ENCODE assay signal across 8 mouse cellular contexts in genomic region chr16:24176057-24176456, GRCm38 (mm10).
A peak's percentile ranks its signal among the peaks of the same experiment; 100 is the strongest.
DNase-seq lines count a peak whose midpoint lies in the region; ATAC-seq and TF ChIP-seq lines count a peak whose summit lies in the region.
"Had no signal": no experiment of that assay in that cellular context is flagged by ENCODE, and none has a peak within 500 bp of the region (broad histone marks: within the 10 kb centered on the region; RNA-seq: fewer than 3 reads in every experiment).

No protein-coding gene starts in this region.

- H3K4me1 ChIP-seq in hindbrain, postnatal 0 days (ENCODE audit: insufficient read depth, low read length) = no peaks in the 10 kb centered on the region
- H3K4me1 ChIP-seq in hindbrain, embryonic 11.5 days (replicated peaks; ENCODE audit: control insufficient read depth, insufficient read depth, low read length) = no peaks in the 10 kb centered on the region
- H3K4me1 ChIP-seq in intestine, embryonic 16.5 days (ENCODE audit: control insufficient read depth, insufficient read depth, low read length) = no peaks in the 10 kb centered on the region

- H3K36me3 ChIP-seq in hindbrain, postnatal 0 days (ENCODE audit: insufficient read depth, low read length) = no peaks in the 10 kb centered on the region
- no peaks in the 10 kb centered on the region for H3K36me3 ChIP-seq in hindbrain, embryonic 11.5 days (ENCODE audit: control insufficient read depth, insufficient read depth, low read length)
- no peaks in the 10 kb centered on the region for H3K36me3 ChIP-seq in intestine, embryonic 16.5 days (ENCODE audit: control insufficient read depth, insufficient read depth, low read length)

- no peak for TF ChIP-seq CTCF in hindbrain, postnatal 0 days (IDR thresholded peaks at IDR 0.05; ENCODE audit: low read depth)

- H3K9me3 ChIP-seq in hindbrain, postnatal 0 days (ENCODE audit: low read length) = no peaks in the 10 kb centered on the region
- H3K9me3 ChIP-seq in hindbrain, embryonic 11.5 days (ENCODE audit: control insufficient read depth, low read length) = no peaks in the 10 kb centered on the region
- no peaks in the 10 kb centered on the region for H3K9me3 ChIP-seq in intestine, embryonic 16.5 days (ENCODE audit: control insufficient read depth, low read length)

- H3K27ac ChIP-seq in hindbrain, postnatal 0 days = no peak overlapping the region
- H3K27ac ChIP-seq in hindbrain, embryonic 11.5 days (ENCODE audit: low read depth, low read length) = no peak overlapping the region
- no peak overlapping the region for H3K27ac ChIP-seq in intestine, embryonic 16.5 days (ENCODE audit: low read length)

- peak; percentile 52 for DNase-seq in hindbrain, postnatal 0 days (ENCODE audit: low spot score)
- DNase-seq in hindbrain, embryonic 11.5 days (ENCODE audit: low spot score) = no peak
- peak; percentile 92 for DNase-seq in cerebellum, adult 9-11 months
- DNase-seq in layer of hippocampus, postnatal 14 days (ENCODE audit: low spot score in 2 of 2) = peak; percentile 23 to 40
- DNase-seq in right cerebral cortex, postnatal 36 days (ENCODE audit: low spot score in 2 of 2) = peak; percentile 26 to 36
- DNase-seq in adrenal gland, postnatal 4 days (ENCODE audit: low spot score in 2 of 2) = no peak
- DNase-seq: kidney, postnatal 4 days had no signal

- H3K27me3 ChIP-seq in hindbrain, postnatal 0 days (ENCODE audit: insufficient read depth, low read length) = no peaks in the 10 kb centered on the region
- H3K27me3 ChIP-seq in hindbrain, embryonic 11.5 days (ENCODE audit: control insufficient read depth, insufficient read depth, low read length) = no peaks in the 10 kb centered on the region
- no peaks in the 10 kb centered on the region for H3K27me3 ChIP-seq in intestine, embryonic 16.5 days (replicated peaks; ENCODE audit: control insufficient read depth, insufficient read depth, low read length)

- peak; percentile 65; the same call in 1 of the 2 replicates for ATAC-seq in hindbrain, postnatal 0 days
- no peak for ATAC-seq in hindbrain, embryonic 11.5 days (ENCODE audit: low FRiP score)
- no peak for ATAC-seq in intestine, embryonic 16.5 days

- H3K4me2 ChIP-seq in hindbrain, postnatal 0 days (ENCODE audit: low read depth, low read length) = no peak overlapping the region
- H3K4me2 ChIP-seq in hindbrain, embryonic 11.5 days (replicated peaks; ENCODE audit: low read depth, low read length) = no peak overlapping the region
- H3K4me2 ChIP-seq in intestine, embryonic 16.5 days (ENCODE audit: low read depth, low read length) = no peak overlapping the region

- no peak overlapping the region for H3K9ac ChIP-seq in hindbrain, postnatal 0 days (replicated peaks; ENCODE audit: low read length)
- no peak overlapping the region for H3K9ac ChIP-seq in hindbrain, embryonic 11.5 days (ENCODE audit: low read depth, low read length)
- H3K9ac ChIP-seq in intestine, embryonic 16.5 days (ENCODE audit: low read depth, low read length) = no peak overlapping the region

- H3K4me3 ChIP-seq in hindbrain, postnatal 0 days (ENCODE audit: low read length) = no peak overlapping the region
- H3K4me3 ChIP-seq in hindbrain, embryonic 11.5 days (ENCODE audit: low read depth, low read length) = no peak overlapping the region
- H3K4me3 ChIP-seq in intestine, embryonic 16.5 days (ENCODE audit: low read length) = no peak overlapping the region

- WGBS in hindbrain, postnatal 0 days = 49% methylated on average over 2 of the region's 2 CpGs
- 54% methylated on average over 2 of the region's 2 CpGs for WGBS in hindbrain, embryonic 11.5 days
- WGBS in intestine, embryonic 16.5 days = 47% methylated on average over 2 of the region's 2 CpGs

Comparison
In these comparisons a context has a peak if more than half of its experiments do, and no peak if none do; other contexts are left out.
1. DNase-seq: peak in hindbrain, postnatal 0 days (single experiment), cerebellum, adult 9-11 months (single experiment), layer of hippocampus, postnatal 14 days (2 of 2) and right cerebral cortex, postnatal 36 days (2 of 2); none in hindbrain, embryonic 11.5 days (single experiment) and adrenal gland, postnatal 4 days (0 of 2).